Mouse (Mus musculus) left cerebral cortex, adult 11 months (tissue): ENCODE results near the gene Foxp1.

Experiments
- DNase-seq: peaks from one replicate; pipeline ENCODE4 v3.0.0; 2022; ENCODE audit warnings: low spot score

Gene Foxp1

DNA sequence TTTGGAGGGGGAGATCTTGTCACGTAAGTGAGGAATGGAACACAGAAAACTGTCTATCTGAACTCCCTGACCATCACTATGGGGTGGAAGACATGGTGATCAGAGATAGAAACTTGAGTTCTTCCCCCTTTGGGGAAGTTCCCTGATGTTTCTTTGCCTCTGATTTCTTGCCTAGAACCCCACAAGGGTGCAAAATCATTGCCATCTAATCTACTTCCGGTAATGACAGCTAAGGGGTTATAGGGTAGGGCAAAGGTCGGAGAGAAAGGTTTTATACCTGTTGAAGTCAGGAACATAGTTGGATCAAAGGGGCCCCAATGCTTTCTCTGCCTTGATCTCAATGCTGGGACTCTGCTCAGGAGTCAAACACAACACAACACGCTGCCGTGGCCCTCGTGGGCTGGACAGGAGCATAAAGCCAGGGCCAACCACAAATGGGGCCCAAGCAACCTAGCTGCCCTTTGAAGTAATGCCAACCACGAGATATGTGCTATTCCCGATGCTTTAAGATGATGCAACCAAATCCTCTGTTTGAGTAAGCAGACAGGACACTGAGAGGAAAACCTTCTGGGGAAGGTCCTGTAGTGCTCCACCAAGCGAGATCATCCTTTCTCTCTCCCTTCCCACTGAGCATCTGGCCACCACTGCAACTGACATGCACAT lies 163.4 kb downstream of the Foxp1 start:
- DNase-seq = no peak

DNA sequence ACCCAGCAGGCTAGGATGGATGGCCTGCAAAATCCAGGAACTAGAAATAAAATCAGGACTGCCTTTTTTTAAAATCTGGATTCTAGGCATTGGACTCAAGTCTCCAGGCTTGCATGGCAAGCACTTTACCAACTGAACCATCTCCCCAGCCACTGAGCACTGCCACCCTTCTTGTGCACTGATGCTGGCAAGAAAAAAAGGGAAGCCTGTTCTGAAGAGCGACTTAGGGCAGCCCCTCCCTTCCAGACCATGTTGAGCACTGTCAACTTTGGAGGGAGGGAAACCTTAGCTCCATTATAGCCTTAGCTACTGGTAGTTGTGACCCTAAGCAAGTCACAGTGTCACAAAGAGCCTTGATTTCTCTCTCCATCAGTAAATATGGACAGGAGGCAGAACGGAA lies 164.6 kb downstream of the Foxp1 start:
- DNase-seq = no peak

DNA sequence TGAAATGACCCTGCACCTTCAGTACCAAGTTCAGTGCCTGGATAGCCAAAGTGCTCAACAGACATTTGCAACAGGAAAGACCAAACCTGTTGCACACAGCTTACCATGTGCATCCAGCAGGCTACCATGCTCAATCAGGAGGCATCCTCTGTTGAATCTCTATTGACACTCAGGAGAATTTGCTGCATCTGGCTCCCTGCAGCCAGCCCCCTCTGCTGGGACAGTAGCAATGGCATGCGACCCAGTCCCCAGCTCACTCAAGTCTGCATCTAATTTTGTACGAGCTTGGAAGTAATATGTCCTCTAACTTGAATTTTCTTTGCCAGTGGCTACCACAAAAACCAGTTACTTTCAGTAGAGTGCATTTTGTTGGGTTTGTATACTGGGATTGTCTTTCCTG lies 168.2 kb downstream of the Foxp1 start:
- DNase-seq = no peak

DNA sequence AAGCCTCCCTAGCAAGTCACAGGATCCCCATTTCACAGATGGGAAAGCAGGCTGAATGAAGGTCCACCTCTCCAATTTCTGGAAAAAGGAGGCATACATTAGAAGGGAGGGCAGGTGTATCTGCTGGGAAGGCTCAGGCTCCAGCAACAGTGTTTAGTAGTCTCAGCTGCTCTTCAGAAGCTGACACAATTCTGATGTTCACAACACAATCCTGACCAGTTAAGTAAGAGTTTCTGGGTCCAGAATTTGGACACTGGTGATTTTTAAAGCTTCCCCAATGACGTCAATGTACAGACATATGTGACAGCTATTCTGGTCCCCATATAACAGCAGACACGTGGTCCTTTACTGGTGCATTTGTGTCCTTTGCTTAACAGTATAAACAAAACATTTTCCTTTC lies 169.1 kb downstream of the Foxp1 start:
- no peak for DNase-seq

DNA sequence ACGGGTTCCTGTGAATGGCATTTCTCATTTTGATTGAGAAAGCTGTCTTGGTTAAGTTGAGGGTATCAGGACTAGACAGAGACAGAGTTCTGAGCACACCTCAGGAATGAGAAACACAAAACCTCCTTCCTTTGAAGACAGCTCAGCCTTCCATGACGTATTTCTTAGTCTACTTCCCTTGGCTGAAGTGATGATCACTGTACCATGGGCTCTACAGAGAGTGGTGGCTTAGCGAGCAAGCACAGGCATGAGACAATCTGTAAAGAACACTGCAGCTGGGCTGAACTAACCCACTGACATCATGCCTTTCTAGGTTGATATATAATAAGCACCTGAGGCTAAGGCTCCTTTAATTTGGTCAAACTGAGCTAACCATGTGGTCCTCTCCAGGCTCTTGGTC lies 172.0 kb downstream of the Foxp1 start:
- DNase-seq = no peak

DNA sequence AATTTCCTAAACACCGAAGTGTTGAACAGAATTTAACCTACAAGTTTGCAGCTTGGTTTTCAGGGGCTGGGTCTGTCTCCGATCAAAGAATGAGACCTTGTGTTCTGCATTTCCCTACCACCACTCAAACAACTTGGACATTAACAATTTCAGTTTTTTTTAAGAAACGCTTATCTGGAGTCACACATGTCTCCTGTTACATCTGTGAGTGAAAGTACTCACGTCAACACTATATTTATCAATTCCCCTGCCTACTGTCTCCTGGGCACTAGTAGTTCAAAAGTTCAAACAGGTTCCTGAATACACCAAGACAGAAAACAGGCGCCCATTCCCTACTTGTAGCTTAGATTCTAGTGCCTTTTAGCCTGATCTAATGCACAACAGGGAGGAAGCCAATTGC lies 172.4 kb downstream of the Foxp1 start:
- no peak for DNase-seq

DNA sequence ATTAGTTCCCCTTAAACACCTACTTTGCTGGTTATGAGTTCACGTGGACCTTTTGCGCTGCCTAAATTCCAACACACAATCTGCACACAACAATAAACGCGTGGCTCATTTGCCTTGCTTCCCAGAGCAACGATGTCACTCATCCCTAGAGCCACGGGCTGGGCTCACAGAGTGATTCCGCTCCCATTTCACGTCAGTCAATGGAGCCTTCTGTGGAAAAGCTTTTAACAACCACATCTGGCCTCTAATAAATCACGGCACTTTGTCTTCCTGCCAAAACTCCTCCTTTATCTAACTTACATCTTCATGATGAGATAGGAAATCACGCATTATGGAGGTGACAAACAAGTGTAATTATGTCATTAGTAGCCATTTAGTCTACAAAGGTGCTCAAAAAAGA lies 174.7 kb downstream of the Foxp1 start:
- DNase-seq = no peak

DNA sequence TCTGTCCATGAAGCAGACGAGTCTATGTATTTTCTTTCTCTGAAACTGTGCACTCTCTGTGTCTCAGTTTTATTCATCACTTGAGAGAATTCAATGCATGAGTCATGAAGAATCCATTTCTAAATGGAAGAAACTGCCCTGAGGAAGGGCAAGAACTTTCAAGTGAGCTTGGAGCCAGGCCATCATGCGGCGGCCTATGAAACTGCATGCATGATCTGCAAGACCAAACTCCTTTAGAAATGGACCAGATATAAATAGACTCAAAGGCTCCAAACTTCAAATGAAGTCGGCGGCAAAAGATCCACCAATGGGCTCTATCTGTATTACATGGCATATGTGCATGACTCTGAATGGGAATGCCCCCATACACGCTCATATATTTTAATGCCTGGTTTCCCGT lies 177.6 kb downstream of the Foxp1 start:
- no peak for DNase-seq

DNA sequence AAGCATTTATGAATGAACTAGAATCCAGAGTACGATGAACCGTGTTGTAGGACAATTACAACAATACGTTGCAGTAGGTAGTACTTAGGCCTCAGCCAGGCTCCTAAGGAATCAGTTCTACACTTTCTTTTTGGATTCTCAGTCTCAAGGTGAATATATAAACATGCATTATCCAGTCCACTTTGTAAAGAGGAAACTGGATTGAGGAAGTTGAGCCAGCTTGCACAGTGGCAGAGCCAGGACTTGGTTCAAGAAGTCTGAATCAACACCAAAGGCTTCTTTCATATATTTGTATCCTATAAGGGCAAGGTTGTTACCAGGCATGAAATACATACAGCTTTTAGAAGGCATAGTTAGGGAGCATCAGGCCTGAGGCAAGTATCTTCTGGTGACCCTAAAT lies 178.2 kb downstream of the Foxp1 start:
- DNase-seq = no peak

DNA sequence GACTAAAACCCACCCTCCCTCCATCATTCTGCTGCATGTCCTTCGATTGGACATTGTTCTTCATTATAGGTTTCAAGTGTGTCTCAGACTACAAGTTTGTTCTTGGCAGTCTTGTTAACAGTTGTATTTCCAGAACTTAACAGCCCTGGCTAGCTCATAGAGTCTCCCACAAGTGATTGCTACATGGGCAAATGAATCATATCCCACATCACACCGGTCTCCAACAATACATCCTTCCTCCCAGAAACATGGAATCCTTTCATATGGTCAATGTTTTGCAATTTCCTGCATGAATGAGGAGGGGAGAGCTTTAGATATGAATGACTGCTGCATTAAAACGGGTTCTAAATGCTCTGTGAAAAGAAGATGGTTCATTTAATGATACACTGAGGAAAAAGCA lies 178.7 kb downstream of the Foxp1 start:
- DNase-seq = no peak

DNA sequence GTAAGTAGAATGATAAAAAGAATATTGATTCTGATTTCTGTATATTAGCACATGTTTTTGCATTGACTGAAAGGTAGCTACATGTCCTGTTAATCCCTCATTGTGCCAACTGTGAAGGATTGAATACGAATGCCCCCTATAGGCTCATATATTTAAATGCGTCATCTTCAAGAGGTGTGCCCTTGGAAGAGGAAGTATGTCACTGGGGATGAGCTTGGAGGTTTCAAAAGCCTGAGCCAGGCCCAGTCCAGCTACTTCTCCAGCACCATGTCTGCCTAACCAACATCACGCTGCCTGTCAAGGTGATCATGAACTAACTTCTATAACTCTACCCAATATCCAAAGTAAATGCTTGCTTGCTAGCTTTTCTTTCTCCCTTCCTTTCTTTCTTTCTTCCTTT lies 180.1 kb downstream of the Foxp1 start:
- DNase-seq = no peak

DNA sequence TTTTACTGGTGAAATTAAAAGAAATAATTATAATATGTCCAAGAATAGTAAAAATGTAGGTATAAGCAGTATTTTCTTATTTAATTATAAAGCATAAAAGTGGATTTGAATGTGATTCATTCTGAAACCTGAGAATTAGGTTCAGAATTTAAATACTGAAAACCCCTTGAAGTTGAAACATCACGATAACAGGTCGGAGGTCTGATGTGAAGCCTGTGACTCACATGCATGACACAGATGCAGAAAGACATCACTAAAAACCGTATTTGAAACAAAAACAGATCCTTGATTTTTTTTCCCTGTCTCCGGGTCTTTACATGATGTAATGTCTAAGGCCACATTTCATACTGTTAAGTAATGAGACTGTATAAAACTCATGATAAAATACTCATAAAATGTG lies 181.6 kb downstream of the Foxp1 start:
- DNase-seq = no peak

DNA sequence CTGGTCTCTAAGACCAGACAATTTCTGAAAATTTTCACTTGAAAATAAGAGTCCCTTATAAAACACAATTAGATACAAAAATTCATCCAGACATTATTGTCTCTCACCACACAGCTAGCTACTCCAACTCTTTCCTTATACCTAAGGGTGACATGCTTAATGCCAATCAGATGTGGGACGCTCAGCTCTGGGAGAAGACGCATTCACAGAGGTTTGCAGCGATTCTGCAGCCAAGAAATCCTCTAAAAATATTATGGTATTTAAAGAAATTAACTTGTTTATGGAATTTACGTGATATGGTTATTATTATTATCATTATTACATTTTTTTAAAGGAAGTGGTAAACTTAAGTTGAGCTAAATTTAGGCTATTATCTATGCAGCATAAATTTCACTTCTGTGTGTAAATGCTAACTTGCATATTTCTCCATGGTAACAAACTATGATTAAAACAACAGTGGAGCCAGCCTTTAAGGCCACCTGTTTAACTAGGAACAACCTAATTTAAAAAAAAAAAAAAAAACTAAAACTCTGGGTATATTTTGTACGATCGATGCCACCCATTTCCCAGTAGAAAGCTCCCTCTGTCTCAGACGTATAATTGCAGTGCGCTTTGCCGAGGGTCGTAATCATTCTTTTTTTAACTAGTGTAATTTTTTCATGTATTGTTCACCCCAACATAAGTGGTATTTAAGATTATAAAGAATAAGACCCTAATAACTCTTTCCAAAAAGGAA lies 182.4 kb downstream of the Foxp1 start:
- DNase-seq = no peak

DNA sequence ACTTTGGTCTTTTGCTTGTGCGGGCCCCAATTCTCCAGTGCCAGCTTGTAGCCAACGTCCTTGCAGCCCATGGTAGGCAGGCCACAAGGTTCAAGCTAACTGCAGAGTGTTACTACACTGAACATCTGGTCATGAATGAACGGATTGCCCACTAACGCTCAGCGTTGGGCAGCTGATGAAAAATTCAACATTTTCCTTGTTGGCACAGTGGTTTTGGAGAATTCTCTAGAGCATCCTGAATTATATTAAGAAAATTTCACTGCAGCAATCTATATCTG lies 183.2 kb downstream of the Foxp1 start:
- no peak for DNase-seq

DNA sequence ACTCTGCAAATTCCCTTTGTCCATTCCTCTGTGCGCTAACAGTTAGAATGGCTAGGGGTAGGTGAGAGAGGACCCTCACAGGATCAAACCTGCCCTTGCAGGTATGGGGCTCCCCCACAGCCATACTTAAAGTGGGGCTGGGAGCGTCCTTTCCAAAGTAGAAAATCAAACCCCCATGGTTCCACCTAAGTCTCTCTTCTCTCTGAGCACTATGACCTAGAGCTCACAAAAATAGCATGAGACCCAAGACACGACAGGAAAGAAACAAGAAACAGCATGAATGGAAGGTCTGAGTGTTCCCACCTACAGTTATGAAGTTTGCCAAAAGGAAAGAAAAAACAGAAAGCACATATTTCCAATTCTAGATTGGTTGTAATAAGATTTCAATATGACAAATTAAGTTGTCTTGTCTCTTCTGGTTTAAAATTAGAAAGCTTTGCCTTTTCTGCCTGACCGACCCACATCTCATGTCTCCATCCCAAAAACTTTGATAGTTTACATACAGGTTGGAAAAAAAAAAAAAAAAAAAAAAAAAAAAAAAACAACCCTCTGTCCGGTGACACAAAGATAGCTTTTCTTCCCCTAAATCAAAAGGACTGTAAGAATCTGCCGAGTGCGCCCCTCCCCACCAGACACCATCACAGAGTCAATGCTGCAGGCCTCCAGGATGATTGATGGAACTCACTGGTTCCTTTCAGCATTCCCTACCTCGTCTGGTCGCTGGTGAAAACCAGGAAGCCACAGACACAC lies 183.8 kb downstream of the Foxp1 start:
- DNase-seq = no peak

DNA sequence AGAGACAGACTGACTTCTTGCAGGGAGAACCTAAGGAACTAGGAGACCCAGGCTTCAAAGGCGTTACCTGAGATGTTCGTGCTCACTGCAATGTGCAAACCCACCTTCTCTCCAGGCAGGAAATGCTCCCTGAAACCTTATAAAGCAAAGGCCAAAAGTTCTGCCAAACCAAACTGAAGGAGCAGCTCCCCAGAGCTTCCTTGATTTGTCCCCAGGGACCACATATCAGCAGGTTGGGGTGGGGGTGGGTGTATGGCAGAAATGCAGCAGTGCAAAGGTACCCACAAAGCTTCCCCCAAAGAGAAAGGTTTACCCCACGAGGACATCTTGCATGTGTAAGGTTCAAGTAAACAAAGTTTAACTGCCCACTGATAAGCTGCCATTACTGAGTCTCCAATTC lies 184.3 kb downstream of the Foxp1 start:
- DNase-seq = no peak

DNA sequence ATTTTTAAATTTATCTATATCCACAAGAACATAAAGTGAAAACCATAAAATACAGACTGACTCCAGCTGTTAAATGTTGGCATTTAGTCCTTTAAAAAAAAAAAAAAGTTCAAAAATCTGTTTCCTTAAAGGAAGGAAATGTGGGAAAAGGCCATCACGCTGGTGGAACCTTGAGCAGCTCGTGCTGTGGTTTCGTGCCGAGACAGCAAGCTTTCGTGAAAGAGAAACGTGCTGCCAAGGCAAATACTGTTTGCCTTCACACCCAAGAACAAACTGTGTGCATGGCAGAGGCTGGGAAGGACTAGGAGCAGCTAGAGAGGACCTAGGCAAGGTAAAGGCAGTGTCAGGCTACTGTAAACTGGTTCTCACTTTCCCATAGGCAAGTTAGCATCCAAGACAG lies 184.9 kb downstream of the Foxp1 start:
- no peak for DNase-seq

DNA sequence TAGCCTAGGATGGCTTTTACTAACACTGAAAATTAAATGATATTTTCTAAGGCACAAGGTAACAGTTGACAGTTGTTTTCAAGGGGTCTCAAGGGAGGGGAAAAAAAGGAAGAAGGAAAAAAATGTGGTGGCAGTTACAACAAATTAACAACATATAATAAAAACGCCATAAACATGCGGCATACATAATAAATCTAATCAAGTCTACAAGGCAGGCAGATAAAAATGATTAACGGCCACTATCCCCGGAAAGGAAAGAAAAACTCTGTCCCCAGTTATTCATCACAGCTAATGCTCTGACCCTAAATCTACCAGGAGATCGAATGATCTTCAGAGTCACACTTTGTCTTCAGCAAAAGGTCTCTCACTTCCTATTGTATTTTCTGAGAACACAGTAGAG lies 186.3 kb downstream of the Foxp1 start:
- no peak for DNase-seq

DNA sequence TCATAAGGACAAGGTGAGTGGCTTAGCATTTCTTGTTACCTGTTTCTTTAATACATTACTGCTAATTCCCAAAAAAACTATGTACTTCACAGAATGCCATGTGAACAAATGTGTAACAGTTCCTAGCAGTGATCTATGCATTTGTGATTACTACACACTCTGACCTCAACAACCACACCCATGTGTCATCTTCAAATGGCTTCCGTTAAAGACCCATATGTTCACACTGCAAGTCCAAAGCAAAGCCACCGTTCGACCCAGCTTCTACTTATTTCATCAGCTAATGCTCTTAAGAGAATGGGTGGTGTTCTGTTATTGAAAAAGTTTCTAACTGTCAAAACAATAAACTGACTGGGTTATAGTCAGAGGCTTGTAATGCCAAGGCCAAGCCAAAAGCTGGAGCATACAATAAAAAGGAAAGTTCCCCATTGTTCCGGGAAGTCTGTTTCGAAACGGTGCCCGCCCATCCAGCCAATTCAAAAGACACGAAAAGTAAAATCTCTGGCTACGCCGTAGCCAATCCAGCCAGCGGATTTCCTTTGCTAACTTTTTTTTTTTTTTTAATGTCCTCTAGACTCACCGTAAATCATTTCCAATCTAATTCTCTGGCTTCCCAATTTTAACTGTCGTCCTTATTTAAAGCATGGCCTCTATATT lies 187.2 kb downstream of the Foxp1 start:
- DNase-seq = no peak

DNA sequence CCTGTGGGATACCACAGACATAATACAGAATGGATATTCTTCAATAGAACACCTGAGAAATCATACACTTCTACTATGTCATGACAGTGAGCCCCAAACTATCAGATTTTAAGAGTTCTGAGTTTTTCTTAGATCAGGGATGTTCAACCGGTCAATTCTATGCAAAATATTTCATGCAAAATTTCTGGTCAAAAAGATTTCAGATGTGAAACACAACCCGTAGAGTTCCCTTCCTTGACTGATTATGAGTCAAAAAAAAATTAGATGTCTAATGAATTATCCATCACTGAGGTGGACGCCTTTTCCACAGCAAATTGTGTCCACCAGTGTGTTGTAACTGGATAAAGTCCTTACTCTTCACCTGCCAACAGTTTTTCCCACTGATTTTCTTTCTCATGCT lies 188.3 kb downstream of the Foxp1 start:
- DNase-seq = no peak

DNA sequence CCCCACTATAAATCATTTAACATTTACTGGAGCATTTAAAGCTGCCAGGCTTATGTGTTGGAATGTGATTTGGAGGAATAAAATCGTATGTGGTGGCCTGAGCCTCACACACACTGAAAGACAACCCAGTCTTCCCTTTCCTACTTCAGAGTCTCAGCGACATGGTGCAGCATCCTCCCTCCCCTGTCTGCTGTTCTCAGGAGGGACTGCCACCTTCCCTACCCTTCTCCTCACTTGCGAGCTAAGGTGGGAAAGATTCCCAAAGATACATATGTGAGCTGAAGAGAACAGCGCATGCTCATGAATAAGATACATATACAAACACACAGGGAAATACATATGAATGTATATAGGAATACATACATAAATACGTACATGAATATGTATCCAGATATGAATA lies 189.4 kb downstream of the Foxp1 start:
- no peak for DNase-seq

DNA sequence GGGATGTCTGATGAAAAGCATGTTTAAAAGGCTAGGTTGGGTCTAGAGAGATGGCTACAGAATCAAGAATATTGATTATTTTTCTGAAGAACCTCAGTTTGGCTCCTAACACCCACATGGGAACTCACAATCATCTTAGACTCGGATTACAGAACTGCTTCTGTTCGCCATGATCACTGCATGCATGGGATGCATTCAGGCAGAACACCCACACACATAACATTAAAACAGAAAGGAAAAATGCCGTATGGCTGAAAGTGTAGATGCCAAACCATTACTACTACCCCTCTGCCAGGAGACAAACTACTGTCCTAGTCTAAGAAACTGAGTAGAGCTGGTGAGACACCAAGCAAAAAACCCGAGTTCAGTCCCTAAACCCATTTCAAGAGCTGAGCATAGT lies 192.4 kb downstream of the Foxp1 start:
- no peak for DNase-seq

DNA sequence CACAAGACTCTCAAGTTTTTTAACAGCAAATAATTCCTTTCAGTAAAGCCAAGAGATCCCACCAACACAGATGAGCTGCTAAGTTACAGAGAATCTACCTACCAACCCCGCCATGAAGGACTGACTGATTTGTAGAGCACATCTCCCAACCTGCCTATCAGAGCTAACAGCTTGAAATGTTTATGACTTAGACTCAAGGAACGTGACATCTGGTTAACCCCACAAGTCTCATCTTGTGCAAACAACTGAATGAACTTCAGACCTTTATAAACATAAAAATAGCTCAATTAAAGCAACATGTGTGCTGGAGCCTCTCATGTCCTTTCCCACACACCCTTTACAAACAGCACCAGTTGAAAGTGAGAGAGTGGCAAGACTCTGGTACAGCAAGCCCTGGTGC lies 193.9 kb downstream of the Foxp1 start:
- no peak for DNase-seq
